Mouse (Mus musculus) adrenal gland, adult 8-10 months (tissue): ENCODE results near the gene Zcwpw1. TPM values are rescaled to one million over a fixed set of nuclear protein-coding genes. Genes with fewer than 3 reads are reported as not detected.
"Not testable (repeated sequence)": the region's sequence is repeated elsewhere in the genome, so short reads cannot be mapped to it uniquely, and the experiment has no call there.

Experiments
- DNase-seq: peaks from one replicate; pipeline ENCODE4 v3.0.0; 2022
- total RNA-seq, 4 experiments: library from RNA; stranded (reverse); gene quantifications; 2 replicates each; pipeline ENCODE4 v1.2.4; 2022

Gene Zcwpw1
- total RNA-seq, 4 experiments from 2014 or later = 1.4 to 4.4 (median 2.8) TPM

GRCm38 (mm10) chr5:137785164-137786031 is 2.2 kb upstream of the Zcwpw1 start:
- peak; percentile 61 for DNase-seq

GRCm38 (mm10) chr5:137786109-137786942 is 1.3 kb upstream of the Zcwpw1 start:
- peak; percentile 99 for DNase-seq

DNA sequence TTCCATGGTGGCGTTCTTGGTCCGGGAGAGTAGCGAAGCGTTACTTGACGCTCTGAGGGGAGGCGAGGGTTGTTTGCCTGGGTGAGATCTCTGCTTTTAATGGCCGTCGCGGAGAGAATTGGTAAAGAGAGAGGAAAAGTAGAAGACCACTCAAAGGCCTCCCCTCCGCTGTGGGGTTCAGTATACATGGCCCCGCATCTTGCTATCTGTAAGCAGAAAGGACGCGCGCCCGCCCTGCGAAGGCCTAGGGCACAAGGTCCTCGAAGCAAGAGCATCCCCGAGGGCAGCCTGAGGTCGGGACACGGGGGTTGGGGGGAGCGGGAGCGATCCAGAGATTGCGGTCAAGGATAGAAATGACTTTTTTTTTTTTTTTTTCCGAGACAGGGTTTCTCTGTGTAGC is 573 bp downstream of the Zcwpw1 start:
- DNase-seq = peak; percentile 58

DNA sequence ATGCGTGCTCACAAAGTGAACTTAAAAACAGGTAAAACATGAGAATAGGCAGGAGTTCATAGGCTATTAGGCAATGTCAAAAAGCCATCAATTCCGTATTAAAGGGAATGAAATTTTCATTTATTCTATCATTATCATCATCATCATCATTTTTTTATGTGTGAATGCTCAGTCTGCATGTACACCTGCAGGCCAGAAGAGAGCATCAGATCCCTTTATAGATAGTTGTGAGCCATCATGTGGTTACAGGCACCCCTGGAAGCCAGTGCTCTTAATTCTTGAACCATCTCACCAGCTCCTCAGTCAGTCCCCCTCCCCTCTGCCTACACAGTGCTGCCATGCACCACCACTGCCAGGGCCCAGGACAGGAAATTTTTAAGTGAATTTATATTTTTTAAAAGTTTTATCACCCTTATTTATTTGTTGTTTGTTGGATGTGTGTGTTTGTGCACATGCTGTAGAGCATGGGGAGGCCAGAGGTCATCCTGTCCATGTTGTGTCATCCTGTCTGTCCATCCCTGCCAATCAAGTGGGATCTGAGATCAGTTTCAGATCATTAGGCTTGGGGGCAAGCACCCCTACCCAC is 1.4 kb downstream of the Zcwpw1 start:
- no peak for DNase-seq

GRCm38 (mm10) chr5:137791553-137791952 is 4.0 kb downstream of the Zcwpw1 start:
- DNase-seq = no peak

DNA sequence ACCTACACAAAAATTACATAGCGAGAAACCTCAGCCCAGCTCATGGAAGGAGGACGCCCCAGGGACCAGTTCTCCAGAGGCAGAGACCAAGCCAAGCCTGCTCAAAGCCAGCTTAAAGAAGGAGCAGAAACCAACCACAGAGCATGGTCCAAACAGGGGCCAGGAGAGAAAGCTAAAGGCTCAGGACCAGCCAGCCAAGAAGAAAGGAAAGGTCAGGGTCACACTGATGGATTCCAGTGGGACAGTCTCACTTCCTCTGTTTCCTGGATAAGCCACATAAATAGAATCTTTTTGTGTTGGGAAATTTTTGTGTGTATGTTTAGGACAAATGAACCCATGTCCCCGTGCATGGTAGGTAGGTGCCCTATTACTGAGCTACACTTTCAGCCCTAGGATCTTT is 9.0 kb downstream of the Zcwpw1 start:
- DNase-seq = no peak

DNA sequence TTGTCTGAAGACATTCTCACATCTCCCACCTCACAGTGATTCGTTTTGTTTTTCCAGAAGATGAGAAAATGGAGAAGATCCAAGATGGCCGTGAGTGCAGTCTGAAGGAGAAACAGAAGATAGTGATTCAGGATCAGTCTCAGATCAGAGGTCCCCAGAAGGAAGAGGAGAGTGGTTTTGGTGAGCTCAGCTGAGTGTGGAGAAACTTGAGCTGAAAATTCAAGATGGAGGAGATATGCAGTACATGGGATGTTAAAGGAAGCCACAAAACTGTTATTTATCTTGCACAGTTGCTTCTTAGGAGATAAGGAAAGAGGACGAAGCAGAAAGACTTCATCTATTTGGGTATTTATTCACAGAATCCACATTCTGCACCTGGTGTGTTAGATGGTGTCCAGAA is 13.3 kb downstream of the Zcwpw1 start:
- no peak for DNase-seq

- no peak for DNase-seq
These were observed 18.6 kb downstream of the Zcwpw1 start for GRCm38 (mm10) chr5:137806158-137806557.

GRCm38 (mm10) chr5:137808316-137808715 is 20.7 kb downstream of the Zcwpw1 start:
- DNase-seq = no peak

GRCm38 (mm10) chr5:137817466-137818222 is 30.0 kb downstream of the Zcwpw1 start:
- no peak for DNase-seq

GRCm38 (mm10) chr5:137822126-137822525 is 34.5 kb downstream of the Zcwpw1 start:
- DNase-seq = no peak

GRCm38 (mm10) chr5:137822602-137823001 is 35.0 kb downstream of the Zcwpw1 start:
- DNase-seq = no peak

DNA sequence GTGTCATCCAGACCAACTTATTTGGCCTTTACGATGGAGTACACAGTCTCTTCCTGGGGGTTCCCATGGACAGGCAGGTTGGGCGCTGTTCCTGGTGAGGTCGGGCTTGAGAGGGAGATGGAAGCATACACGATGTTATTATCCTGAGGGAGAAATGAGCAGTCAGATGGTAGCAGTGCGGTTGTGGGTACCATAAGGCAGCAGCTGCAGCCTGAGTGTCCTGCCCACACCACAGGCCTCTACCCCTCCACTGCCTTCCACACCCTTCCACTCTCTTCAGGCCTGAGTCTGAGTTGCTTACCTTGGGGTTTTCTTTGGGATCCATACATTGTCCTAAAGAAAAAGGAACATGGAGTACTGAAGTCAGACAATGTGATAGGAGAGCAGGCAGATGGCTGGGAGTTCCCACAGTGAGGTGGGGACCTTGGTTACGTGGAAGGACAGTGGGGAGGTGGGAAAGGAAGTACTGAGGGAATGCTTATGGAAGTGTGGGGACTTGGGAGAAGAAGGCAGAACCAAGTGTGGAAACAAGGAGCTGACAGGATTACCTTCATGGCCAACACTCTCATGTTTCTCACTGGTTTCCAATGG is 36.0 kb downstream of the Zcwpw1 start:
- DNase-seq = no peak

- no peak for DNase-seq
These were observed 37.4 kb downstream of the Zcwpw1 start for GRCm38 (mm10) chr5:137825030-137825429.

DNA sequence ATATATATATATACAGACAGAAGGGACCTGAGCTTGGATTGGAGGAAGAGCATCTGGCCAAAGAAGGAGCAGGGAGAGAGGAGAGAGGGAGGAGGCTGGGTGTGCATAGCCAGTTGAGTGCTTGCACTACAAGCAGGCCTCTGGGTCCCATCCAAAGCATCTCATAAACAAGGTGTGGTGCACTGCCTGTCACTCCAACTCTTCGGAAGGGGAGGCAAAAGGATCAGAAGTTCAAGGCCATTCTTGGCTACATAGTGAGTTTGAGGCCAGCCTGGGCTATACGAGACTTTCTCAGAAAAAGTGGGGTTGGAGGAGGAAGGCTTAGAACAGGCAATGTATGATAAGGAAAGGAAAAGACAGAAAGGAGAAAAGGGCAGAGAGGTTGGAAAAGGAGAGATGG is 38.4 kb downstream of the Zcwpw1 start:
- no peak for DNase-seq

DNA sequence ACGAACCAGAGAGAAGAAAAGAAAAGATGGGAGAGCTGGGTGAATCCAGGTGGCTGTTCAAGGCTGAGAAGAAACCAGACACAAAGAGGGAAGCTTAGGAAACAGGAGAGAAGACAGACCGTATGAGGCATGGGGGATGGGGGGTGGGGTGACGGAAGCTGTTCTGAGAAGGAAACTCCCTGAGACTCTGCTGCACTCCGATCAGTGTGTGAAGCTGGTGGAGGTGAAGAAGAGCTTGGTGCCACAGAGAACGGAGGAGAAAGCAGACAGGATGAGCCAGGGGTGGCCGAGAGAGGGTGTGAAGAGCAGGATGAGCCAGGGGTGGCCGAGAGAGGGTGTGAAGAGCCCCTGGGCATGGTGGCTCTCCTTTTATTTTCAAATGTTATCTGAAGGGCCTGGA is 38.8 kb downstream of the Zcwpw1 start:
- no peak for DNase-seq

GRCm38 (mm10) chr5:137828694-137829093 is 41.1 kb downstream of the Zcwpw1 start:
- no peak for DNase-seq

DNA sequence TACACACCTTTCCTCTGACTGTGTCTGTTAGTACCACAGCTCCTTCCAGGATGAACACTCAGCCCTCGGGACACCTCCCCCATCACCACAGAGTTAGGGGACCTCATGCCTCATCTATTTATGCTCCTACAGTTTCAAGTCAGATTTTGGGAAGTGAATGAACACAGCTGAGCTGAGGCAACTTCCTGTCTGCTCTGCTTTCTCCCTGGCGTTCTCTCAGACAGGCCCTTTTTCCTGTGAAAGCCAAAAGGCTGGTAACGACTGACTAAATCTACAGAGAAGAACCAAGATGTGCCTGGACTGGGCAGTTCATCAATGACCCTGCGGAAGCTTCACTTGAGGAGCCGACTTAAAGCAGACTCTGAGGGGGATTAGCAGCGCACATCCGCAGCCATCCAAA is 42.6 kb downstream of the Zcwpw1 start:
- DNase-seq = no peak

- no peak for DNase-seq
These were observed 43.5 kb downstream of the Zcwpw1 start for GRCm38 (mm10) chr5:137831106-137831505.

- DNase-seq = no peak
These were observed 43.9 kb downstream of the Zcwpw1 start for GRCm38 (mm10) chr5:137831506-137831905.

GRCm38 (mm10) chr5:137833500-137833899 is 45.9 kb downstream of the Zcwpw1 start:
- no peak for DNase-seq

DNA sequence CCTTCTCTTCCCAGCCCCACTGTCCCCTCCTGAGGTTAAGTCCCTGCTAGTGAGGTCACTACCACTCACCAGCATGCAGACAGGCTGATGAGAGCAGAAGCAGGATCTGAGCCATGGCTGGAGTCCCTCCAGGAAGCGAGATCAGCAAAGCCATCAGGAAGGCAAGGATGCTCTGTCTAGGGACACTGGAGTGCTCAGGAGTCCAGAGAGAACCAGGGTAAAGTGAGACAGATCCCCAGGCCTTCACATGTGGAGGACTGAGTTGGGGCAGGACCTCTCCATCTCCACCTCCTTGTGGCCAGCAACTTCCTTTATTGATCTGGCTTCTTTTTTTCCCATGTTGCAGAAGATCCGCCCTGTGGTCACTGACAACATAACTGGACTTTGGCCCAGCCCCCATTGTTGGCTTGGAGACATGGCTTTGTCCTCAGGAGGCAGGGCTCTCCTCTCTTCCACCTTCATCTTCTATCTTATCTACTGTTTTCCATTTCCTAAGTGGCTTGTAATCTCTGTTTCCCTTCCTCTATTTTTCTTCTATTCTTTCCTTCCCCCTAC is 48.4 kb downstream of the Zcwpw1 start, which contains the start of gene Pilra:
TSS of gene Pilra (minus strand) at position 316 of the 555 bp plus-strand sequence.
- not testable (repeated sequence) for DNase-seq
